Mouse (Mus musculus) cerebral cortex, adult 2 months (tissue): Measurements from ENCODE around the gene 9530053A07Rik.

ENCODE experiments used
- WGBS: fragments of 180-500 bp; shearing (Covaris S2); methylation state at CpG from one replicate; pipeline ENCODE4 v1.1.7; 2018; 5-methylcytosine and 5-hydroxymethylcytosine counted together

9530053A07Rik gene

DNA sequence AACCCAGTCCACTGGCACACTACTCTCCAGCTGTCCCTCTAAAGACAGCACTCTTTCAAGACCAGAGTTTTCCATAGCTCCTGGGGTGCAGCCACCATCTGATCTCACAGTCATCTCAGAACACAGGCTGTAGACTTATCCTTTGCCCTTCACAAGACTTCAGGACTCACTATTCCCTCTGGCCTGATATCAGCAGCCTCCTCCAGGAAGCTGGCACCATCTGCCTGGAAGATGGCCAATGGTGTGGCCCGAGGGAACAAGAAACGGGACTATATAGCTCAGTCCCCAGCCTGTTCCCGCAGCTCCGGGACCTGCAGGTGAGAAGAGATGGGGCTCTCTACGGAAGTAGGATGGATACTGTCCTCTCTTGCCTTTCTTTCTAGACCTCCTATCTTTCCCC, at the start of gene 9530053A07Rik:
9530053A07Rik (plus strand) TSS at position 301 of the 400 bp plus-strand sequence.
- 66% methylated on average over 5 of the region's 5 CpGs for WGBS

DNA sequence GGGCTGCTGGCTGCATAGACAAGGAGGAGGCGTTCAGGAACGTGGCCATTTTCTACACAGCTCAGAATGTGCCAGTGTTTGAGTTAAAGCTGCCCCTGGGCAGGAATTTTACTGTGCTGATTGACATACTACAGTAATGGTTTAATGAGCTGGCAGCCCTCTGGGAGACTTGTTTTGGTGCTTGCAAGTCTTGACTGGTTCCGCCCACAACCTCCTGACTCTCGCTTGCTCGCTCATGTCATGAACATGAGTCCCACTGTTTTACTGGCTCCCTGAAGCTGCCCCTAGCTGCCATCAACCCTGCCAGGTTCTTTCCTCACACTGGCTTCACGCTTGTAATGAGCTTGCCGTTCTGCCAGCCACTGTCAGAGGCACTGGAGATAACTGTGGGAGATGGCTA, 45.1 kb upstream of the 9530053A07Rik start:
- WGBS = 31% methylated on average over 7 of the region's 7 CpGs

DNA sequence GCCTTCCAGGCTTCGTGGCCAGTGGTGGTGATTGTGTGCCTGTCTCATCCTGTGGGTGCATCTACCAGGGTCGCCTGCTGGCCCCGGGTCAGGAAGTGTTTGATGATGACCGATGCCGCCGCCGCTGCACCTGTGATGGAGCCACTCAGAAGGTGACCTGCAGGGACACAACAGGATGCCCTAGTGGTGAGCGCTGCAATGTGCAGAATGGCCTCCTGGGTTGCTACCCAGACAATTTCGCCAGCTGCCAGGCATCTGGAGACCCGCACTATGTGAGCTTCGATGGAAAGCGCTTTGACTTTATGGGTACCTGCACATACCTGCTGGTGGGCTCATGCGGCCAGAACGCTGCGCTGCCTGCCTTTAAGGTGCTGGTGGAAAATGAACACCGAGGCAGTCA, 43.0 kb upstream of the 9530053A07Rik start:
- 84% methylated on average over 16 of the region's 16 CpGs for WGBS

DNA sequence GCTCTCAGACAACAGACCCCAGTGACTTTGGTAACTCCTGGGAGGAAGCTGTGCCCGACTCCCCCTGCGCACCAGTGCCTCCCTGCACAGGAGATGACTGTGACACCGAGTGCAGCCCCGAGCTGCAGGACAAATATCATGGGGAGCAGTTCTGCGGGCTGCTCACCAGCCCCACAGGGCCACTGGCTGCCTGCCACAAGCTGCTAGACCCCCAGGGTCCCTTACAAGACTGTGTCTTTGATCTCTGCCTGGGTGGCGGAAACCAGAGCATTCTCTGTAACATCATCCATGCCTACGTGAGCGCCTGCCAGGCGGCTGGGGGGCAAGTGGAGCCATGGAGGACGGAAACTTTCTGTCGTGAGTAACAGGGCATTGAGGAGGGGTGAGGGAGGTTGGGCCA, 35.7 kb upstream of the 9530053A07Rik start:
- 51% methylated on average over 11 of the region's 11 CpGs for WGBS

DNA sequence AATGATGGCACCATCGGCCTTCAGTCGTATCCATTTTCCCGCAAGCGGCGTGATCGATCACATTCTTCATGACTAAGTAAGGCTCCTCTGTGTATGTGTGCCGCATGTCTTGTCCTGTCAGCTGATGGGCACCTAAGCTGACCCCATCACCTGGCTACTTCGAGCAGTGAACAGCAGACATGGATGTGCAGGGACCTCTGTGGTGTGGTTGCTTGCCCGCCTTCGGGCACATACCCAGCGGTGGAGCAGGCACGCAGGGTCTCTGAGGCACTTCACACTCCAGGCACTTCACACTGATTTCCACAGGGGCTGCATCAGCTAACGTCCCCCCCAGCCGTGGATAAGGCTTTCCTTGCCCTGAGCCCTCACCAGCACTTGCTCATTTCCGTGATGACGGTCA, 30.2 kb upstream of the 9530053A07Rik start:
- 95% methylated on average over 16 of the region's 16 CpGs for WGBS

GRCm38 (mm10) chr7:28100596-28101590, 28.4 kb upstream of the 9530053A07Rik start:
- WGBS = 67% methylated on average over 17 of the region's 17 CpGs

- 27% methylated on average over 5 of the region's 5 CpGs for WGBS
These were observed 26.3 kb upstream of the 9530053A07Rik start for GRCm38 (mm10) chr7:28102936-28103335.

DNA sequence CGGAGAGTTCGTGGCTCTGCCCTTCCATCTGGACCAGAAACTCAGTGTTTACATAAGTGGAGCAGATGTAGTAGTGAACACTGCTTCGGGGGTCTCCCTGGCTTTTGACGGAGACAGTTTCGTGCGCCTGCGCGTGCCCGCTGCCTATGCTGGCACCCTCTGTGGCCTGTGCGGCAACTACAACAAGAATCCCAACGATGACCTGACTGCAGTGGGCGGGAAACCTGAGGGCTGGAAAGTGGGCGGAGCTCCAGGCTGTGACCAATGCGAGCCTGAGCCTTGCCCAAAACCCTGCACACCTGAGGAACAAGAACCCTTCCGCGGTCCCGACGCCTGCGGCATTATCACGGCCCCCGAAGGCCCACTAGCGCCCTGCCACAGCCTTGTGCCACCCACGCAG, 24.6 kb upstream of the 9530053A07Rik start:
- WGBS = 11% methylated on average over 23 of the region's 23 CpGs

DNA sequence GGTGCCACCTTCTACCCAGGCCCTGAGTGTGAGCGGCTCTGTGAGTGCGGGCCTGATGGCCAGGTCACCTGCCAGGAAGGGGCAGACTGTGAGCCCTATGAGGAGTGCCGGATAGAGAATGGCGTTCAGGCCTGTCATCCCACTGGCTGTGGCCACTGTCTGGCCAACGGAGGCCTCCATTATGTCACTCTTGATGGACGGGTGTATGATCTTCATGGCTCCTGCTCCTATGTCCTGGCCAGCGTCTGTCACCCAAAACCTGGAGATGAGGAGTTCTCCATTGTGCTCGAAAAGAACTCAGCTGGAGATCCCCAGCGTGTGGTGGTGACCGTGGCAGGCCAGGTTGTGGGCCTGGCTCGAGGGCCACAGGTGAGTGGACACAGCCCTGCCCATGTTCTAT, 23.0 kb upstream of the 9530053A07Rik start:
- WGBS = 96% methylated on average over 11 of the region's 11 CpGs

GRCm38 (mm10) chr7:28114648-28115047, 14.6 kb upstream of the 9530053A07Rik start:
- 84% methylated on average over 2 of the region's 2 CpGs for WGBS

GRCm38 (mm10) chr7:28137613-28138012, 8.3 kb downstream of the 9530053A07Rik start:
- WGBS = 70% methylated on average over 5 of the region's 5 CpGs

GRCm38 (mm10) chr7:28148263-28148662, 19.0 kb downstream of the 9530053A07Rik start:
- WGBS = 14% methylated on average over 3 of the region's 3 CpGs

GRCm38 (mm10) chr7:28149841-28150240, 20.6 kb downstream of the 9530053A07Rik start:
- WGBS = 74% methylated on average over 1 of the region's 1 CpGs

DNA sequence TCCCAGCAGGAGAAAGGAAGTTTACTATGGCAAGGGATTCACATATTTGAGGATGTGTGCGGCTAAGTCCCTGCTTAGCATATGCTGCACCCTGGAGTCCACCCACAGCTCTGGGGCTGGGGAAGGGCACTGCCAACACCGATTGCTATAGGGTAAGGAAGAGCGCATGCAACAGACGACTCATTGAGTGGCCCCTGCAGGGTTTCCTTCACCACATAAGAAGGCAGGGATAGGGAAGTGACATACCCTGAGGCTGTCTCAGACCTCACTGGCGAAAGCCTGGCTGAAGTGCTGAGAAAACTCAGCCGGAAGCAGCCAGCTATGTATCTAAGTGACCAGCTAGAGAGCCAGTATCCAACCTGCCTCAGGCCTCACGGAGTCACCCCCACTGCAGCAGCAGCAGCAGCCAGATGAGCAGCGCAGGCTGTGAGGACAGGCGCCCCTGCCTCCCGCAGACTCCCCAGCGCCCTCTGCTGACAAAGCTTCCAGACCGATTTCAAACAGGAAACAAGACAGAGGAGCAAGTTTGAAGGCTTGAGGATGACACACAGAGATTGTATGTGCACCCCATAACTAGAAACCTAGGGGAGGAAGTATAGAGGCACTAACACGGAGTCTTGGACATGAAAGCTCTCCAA, 22.4 kb downstream of the 9530053A07Rik start:
- 20% methylated on average over 13 of the region's 13 CpGs for WGBS

DNA sequence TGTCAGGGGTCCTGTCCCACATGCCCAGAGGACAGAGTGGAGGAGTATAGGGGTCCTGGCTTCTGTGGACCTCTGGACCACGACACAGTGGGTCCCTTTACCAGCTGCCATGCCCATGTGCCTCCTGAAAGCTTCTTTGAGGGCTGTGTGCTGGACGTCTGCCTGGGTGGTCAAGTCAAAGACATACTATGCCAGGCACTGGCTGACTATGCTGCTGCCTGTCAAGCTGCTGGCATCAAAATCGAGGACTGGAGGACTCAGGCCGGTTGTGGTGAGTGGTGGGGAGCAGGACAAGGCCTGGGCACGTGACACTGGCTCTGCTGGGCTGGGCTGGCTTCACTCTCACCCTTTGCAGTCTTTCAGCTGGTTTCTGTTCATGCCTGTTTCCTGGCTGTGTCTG, 24.3 kb downstream of the 9530053A07Rik start:
- WGBS = 17% methylated on average over 5 of the region's 5 CpGs

DNA sequence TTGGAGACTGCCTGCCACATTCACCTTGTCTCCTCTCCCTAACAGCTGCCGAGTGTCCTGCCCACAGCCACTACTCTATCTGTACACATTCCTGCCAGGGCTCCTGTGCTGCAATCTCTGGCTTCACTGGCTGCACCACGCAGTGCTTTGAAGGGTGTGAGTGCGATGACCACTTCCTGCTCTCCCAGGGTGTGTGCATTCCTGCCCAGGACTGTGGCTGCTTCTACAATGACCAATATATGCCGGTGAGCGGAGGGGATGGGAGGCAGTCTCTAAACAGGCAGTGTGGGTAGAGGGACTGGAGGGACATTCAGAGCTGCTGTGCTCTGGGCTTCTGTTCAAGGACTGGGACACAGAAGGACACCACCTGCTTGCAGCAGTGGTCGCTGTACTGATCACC, 30.0 kb downstream of the 9530053A07Rik start:
- WGBS = 70% methylated on average over 6 of the region's 6 CpGs

GRCm38 (mm10) chr7:28159893-28160292, 30.6 kb downstream of the 9530053A07Rik start:
- 82% methylated on average over 3 of the region's 3 CpGs for WGBS

- WGBS = 58% methylated on average over 9 of the region's 9 CpGs
These were observed 32.0 kb downstream of the 9530053A07Rik start for GRCm38 (mm10) chr7:28161163-28161749.

DNA sequence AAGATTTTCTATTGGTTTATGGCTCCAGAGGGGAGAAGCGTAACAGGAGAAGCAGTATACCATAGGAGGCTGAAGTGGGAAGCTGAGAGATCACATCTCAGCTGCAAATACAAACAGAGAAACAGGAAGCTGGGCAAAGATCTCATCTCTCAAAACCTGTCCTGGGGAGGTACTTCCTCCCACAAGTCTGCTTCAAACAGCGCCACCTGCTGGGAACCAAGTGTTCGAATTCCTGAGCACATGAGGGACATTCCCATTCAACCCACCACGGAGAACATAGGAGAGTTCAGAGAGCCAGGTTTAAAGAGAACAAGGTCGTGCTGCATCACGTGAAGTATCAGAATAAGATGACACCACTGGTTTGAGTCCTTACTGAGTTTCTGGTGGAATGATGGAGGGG, 36.1 kb downstream of the 9530053A07Rik start:
- WGBS = 85% methylated on average over 6 of the region's 6 CpGs

- WGBS = 5% methylated on average over 9 of the region's 9 CpGs
These were observed 39.3 kb downstream of the 9530053A07Rik start for GRCm38 (mm10) chr7:28168320-28169115.
